Mouse (Mus musculus): ENCODE measurements around the gene Pkn2.
A peak's percentile ranks its signal among the peaks of the same experiment; 100 is the strongest.

Gene Pkn2

DNA sequence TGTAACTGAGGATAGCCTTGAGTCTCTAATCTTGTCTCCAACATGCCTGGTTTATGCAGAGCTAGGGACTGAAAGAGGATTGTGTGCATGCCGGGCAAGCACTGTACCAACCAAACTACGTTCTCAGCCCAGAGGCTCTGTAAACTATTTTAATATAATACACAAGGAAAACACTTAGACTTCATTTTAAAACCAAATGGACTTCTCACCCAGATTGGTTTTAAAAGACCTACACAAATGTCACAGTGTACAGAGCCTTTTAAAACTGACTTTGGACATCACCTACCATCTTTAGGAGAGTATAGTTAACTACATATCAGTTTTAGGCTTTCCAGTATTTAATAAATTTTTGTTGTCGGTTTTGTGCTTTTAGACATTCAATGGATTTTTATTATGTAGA lies 48.9 kb downstream of the Pkn2 start:
- no peak for DNase-seq

DNA sequence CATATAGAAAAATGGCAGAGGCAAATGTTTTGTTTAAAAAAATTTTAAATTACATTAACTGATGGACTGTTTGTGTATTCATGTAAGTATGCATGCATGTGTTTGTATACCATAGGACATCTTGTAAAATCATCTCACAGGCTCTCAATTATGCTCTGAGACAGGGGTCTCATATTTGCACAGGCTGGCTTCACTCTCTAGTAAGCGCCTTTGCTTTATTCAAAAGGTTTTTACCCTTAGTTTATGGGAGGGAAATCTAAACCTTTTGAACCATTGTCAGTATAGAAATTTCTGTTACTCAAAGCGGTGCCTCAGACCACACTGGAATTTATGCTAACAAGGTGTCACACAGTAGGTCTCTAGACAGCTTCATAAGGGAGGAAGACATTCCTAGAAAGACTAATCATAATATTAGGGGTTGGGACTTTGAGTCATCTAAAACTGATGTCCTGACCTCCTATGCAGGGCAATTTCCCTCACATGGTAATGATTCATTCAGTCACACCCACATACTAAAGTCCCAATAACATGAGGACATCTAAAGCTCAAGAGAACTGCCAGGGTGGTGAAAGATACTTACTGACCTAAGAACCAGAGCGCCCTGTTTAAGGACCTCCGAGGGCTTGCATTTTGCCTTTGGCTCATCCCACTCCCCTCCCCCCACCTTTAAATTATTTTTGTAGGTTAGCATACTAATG lies 55.2 kb downstream of the Pkn2 start:
- DNase-seq, result no peak

GRCm38 (mm10) chr3:142823606-142824005 lies 58.2 kb downstream of the Pkn2 start:
- no peak for DNase-seq

GRCm38 (mm10) chr3:142817506-142817905 lies 64.3 kb downstream of the Pkn2 start:
- no peak for DNase-seq

GRCm38 (mm10) chr3:142811582-142811981 lies 70.2 kb downstream of the Pkn2 start:
- no peak for DNase-seq

DNA sequence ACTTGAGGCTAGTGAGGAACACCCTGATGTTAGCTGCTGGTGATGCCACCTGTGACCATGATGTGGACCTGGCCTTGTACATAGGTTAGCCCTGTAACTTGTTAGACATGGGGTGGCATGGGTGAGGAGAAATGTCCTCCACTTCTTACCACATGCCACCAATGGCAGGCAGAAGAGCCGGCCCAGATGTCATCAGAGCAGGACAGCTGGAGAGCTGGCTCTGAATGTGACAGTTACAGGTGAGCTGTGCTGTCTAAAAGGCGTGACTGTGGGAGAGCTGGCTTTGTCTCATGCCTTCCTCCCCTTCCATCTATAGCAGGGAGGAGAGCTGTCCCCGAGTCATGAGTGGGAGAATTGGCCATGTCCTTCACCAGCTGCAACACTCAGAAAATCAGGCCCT lies 86.2 kb downstream of the Pkn2 start:
- DNase-seq, result peak; percentile 21

DNA sequence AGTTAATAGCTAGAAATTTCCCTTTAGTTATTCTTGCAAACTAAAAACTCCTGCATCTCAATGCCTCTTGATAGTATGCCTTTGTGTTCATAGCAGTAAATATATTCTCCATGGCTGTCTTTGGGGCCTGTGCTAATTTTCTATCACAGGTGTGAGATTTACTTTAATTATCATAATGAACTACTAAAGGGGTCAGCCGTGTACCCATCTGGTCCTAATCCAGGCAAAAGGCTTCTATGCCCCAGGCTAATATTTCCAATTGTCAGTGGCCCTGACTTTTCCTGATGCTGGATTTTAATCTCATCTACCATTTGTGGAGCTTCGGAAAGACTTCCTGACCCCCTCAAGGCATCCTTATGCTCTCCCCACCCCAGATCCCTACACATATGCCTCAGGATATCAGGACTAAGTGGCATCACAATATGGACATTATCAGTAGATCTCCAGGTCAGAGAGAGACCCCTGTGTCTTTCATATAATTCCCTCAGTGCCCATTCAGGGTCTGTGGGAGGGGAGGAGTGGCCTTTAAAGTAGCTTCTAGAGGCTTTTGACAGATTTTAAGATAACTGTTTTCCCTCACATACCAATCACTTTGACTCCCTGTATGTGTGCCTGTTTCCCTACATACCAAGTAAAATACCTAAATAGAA lies 95.3 kb downstream of the Pkn2 start:
- no peak for DNase-seq

DNA sequence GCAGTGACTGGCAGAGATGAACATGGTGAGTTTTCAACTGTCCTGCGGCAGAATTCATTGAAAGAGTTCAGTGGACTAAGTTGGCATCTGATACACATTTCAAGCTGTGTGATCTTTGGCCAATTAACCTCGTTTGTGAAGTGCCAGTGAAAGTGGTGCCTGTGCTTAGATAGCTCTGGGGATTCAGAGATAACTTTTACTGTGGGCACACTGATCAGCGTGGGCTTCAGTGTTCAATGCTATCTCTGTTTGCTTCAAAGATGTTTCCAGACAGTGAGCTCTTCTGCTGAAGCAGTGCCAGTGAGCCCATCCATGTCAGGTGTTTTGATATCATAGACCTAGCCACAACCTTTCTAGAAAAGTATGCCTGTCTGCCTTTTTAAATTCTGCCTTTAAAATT lies 104.6 kb downstream of the Pkn2 start:
- DNase-seq, result no peak

DNA sequence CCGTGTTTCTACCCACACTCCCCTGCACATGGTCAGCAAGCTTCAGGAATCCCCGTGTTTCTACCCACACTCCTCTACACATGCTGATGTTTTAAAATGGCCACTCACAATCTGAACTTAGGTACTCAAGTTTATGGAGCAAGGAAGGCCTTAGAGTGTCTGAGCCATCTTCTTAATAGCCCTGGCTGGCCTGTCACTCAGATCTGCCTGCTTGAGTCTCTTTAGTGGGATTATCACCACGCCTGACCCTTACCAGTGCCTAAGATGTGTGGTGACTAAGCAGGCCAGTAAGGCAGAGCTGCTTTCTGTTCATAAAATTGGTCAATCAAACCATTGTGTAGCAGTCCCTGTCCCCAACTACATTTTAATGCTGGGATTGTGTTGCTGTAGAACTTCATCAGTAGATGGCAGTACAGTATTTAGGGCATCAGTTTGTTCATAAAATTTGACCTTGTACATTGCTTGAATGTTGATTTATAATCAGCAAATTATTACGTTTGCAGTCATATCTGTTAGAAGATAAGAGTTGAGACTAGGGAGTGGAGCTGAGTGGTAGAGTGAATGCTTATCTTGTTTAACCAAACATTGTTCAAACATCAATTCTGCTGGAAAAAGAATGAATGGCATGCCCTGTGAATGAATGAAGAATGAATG lies 108.1 kb downstream of the Pkn2 start:
- no peak for DNase-seq

DNA sequence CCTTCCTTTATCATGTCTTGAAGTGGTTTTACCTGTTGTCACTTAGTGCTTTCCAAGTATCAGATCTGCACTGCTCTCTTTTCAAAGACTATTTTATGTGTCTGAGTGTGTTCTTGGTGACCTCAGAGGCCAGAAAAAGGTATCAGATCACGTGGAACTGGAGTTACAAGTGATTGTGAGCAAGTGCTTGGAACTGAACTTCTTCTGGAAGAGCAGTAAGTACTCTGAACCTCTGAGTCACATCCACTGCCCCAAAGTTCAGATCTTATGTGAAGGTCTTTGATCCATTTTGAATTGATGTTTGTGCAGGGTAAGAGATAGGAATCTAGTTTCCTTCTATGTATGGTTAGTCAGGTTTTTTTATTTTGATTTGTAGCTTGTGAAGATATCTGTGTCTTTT lies 111.3 kb downstream of the Pkn2 start:
- DNase-seq, result no peak

- DNase-seq, result no peak
Measured at GRCm38 (mm10) chr3:142768498-142768897, 113.3 kb downstream of the Pkn2 start.

GRCm38 (mm10) chr3:142765778-142766165 lies 116.0 kb downstream of the Pkn2 start:
- no peak for DNase-seq

DNA sequence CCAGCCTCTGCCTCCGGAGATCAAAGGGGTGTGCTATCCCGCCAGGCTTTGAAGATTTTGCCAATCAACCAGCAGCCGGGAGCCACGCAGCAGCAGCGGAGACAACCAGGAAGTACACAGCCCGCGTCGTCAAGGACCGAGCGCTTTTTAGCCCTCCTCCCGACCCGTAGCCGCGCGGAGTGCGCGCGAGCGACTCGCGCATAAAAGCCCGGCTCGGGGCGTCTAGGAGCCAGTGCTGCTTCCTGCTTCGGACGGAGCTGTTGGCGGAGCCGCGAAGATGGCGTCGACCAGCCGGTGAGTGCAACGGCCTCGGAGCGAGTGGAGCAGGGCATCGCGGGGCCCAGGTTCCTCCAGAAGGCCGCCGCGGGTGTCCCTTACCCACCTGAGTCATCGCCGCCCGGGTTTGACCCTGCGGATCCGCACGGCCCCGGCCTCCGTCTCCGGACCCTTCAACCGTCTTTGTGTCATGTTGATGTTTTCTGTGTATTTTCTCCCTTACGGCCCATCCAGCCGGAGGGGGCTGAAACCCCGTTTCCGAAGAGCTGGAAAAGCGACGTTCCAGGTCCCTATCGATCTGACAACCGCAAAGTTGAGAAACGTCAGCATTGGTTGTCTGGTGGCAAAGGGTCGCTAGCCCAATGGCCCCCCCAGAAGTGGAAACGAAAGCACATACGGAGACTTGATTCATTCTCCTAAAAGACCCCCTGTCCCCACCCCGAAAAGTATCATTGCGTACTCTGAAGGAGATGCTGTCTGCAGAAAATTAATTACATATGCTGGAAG lies 116.6 kb downstream of the Pkn2 start, which contains the start of gene Gtf2b:
Gene Gtf2b (plus strand): TSS at position 51 of the 783 bp plus-strand sequence.
- peak; percentile 92 for DNase-seq

GRCm38 (mm10) chr3:142760356-142760755 lies 121.4 kb downstream of the Pkn2 start:
- DNase-seq, result no peak

DNA sequence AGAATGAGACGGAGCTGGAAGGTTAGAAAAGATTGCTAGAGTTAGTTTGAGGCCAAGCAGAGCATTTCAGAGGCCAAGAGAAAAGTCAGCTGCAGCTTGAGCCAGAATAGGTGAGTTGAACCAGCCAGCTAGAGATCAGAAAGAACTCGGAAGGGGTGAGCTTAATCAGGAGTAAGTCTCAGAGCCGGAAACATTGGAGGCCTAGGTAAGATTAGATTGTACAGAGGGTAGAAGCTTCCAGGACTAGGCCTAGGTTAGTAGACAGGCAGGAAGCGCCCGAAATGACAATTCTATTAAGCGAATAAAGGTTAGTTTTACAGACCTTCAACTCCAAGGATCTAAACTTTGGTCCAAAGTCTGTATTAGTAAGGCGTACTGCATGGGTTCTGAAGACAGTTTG lies 123.2 kb downstream of the Pkn2 start:
- DNase-seq, result no peak

GRCm38 (mm10) chr3:142757841-142758240 lies 124.0 kb downstream of the Pkn2 start:
- DNase-seq, result no peak

- no peak for DNase-seq
Measured at GRCm38 (mm10) chr3:142755132-142755867, 126.5 kb downstream of the Pkn2 start.

- DNase-seq, result peak; percentile 26
Measured at GRCm38 (mm10) chr3:142749131-142749530, 132.7 kb downstream of the Pkn2 start.

DNA sequence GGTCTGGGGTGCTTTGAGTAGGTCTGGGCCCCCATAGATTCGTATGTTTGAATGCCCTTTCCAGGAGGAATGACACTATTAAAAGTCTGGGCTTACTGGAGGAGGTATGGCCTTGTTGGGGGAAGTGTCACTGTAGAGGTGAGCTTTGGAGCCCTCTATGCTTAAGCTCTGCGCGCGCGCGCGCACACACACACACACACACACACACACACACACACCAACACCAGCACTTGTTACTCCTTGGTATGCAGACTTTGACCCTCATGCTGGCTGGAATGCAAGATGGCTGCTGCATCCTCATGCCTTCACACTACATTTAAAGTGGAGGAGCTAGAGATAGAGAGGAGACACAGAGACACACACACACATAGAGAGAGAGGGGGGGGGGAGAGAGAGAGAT lies 134.1 kb downstream of the Pkn2 start:
- DNase-seq, result no peak

- no peak for DNase-seq
Measured at GRCm38 (mm10) chr3:142745076-142745475, 136.7 kb downstream of the Pkn2 start.

GRCm38 (mm10) chr3:142743973-142744898 lies 137.6 kb downstream of the Pkn2 start:
- DNase-seq, result no peak

Data from right cerebral cortex, adult 18-20 months (tissue).